9 mouse cellular contexts compared by ENCODE assay signal in genomic region chr11:115723231-115723630, GRCm38 (mm10). TPM values are rescaled to one million over a fixed set of nuclear protein-coding genes. Genes with fewer than 3 reads are reported as not detected.
DNase-seq lines count a peak whose midpoint lies in the region; ATAC-seq and TF ChIP-seq lines count a peak whose summit lies in the region.
"Had no signal": no experiment of that assay in that cellular context is flagged by ENCODE, and none has a peak within 500 bp of the region (broad histone marks: within the 10 kb centered on the region; RNA-seq: fewer than 3 reads in every experiment).

No protein-coding gene starts in this region.

- H3K4me3 ChIP-seq in heart, embryonic 12.5 days, result no peak overlapping the region
- no peak overlapping the region for H3K4me3 ChIP-seq in kidney, adult 2 months (ENCODE audit: insufficient read depth, low read depth, low read length)
- H3K4me3 ChIP-seq in kidney, embryonic 14.5 days (ENCODE audit: low read length), result no peak overlapping the region
- no peak overlapping the region for H3K4me3 ChIP-seq in brown adipose tissue, adult 24 weeks (ENCODE audit: insufficient read depth, low read depth, low read length)
- H3K4me3 ChIP-seq in limb, embryonic 15.5 days, result no peak overlapping the region
- H3K4me3 ChIP-seq: midbrain, embryonic 15.5 days had no signal

- no peaks in the 10 kb centered on the region for H3K36me3 ChIP-seq in heart, embryonic 12.5 days
- H3K36me3 ChIP-seq in kidney, adult 2 months (ENCODE audit: control insufficient read depth, insufficient read depth, low read length), result no peaks in the 10 kb centered on the region
- no peaks in the 10 kb centered on the region for H3K36me3 ChIP-seq in kidney, embryonic 14.5 days (ENCODE audit: control insufficient read depth, insufficient read depth, low read length)
- no peaks in the 10 kb centered on the region for H3K36me3 ChIP-seq in limb, embryonic 15.5 days
- H3K36me3 ChIP-seq: midbrain, embryonic 15.5 days had no signal

- no peak for ATAC-seq in heart, embryonic 12.5 days (ENCODE audit: insufficient number of reproducible peaks, low FRiP score)
- ATAC-seq in kidney, embryonic 14.5 days (ENCODE audit: low FRiP score, low TSS enrichment), result no peak
- no peak for ATAC-seq in limb, embryonic 15.5 days (ENCODE audit: insufficient number of reproducible peaks, low FRiP score, low TSS enrichment, low read depth)
- no peak for ATAC-seq in erythroid progenitor cell, adult 5-6 weeks (replicated peaks; ENCODE audit: low FRiP score, poor library complexity, severe bottlenecking)
- ATAC-seq: midbrain, embryonic 15.5 days had no signal

- H3K9ac ChIP-seq in heart, embryonic 12.5 days, result 0 out of 2 replicates have a peak overlapping the region, but pooled peaks have one; percentile 2
- H3K9ac ChIP-seq in kidney, embryonic 14.5 days (ENCODE audit: low read depth, low read length), result no peak overlapping the region
- no peak overlapping the region for H3K9ac ChIP-seq in limb, embryonic 15.5 days
- H3K9ac ChIP-seq: hindbrain, embryonic 14.5 days; midbrain, embryonic 15.5 days had no signal

- no peak for TF ChIP-seq POLR2A in kidney, adult 2 months (IDR thresholded peaks at IDR 0.05; ENCODE audit: low read depth, low read length)

- H3K4me2 ChIP-seq in heart, embryonic 12.5 days, result no peak overlapping the region
- H3K4me2 ChIP-seq in kidney, embryonic 14.5 days (replicated peaks; ENCODE audit: low read depth, low read length), result no peak overlapping the region
- peak overlapping the region; percentile 42; the same call in 1 of the 2 replicates for H3K4me2 ChIP-seq in limb, embryonic 15.5 days
- H3K4me2 ChIP-seq: hindbrain, embryonic 14.5 days had no signal

- no peaks in the 10 kb centered on the region for H3K27me3 ChIP-seq in heart, embryonic 12.5 days (replicated peaks)
- H3K27me3 ChIP-seq in kidney, adult 2 months (replicated peaks; ENCODE audit: control insufficient read depth, insufficient read depth, low read length), result no peaks in the 10 kb centered on the region
- no peaks in the 10 kb centered on the region for H3K27me3 ChIP-seq in kidney, embryonic 14.5 days (ENCODE audit: control insufficient read depth, insufficient read depth, low read length)
- no peaks in the 10 kb centered on the region for H3K27me3 ChIP-seq in limb, embryonic 15.5 days
- H3K27me3 ChIP-seq: midbrain, embryonic 15.5 days had no signal

- H3K4me1 ChIP-seq in heart, embryonic 12.5 days (replicated peaks), result no peaks in the 10 kb centered on the region
- peaks cover 6% of the 10 kb centered on the region; the same call in 1 of the 2 replicates for H3K4me1 ChIP-seq in kidney, adult 2 months (ENCODE audit: control insufficient read depth, insufficient read depth, low read length)
- no peaks in the 10 kb centered on the region; the same call in 1 of the 2 replicates for H3K4me1 ChIP-seq in kidney, embryonic 14.5 days (ENCODE audit: control insufficient read depth, insufficient read depth, low read length)
- H3K4me1 ChIP-seq in brown adipose tissue, adult 24 weeks (ENCODE audit: control insufficient read depth, insufficient read depth, insufficient read length, low read length), result no peaks in the 10 kb centered on the region
- H3K4me1 ChIP-seq in limb, embryonic 15.5 days, result peaks cover 7% of the 10 kb centered on the region

- DNase-seq in heart, adult 9 months (ENCODE audit: low spot score in 2 of 2), result no peak
- DNase-seq in kidney, adult 2 months, result peak; percentile 72

- no peak for TF ChIP-seq CTCF in kidney, adult 2 months (conservative IDR thresholded peaks at IDR 0.05; ENCODE audit: insufficient read depth, insufficient read length, low read depth, low read length)

- WGBS in heart, embryonic 12.5 days, result 69% methylated on average over 2 of the region's 2 CpGs
- 55% methylated on average over 2 of the region's 2 CpGs for WGBS in kidney, adult 2 months
- 78% methylated on average over 2 of the region's 2 CpGs for WGBS in kidney, embryonic 14.5 days
- WGBS in limb, embryonic 15.5 days, result 64% methylated on average over 2 of the region's 2 CpGs

- no peak overlapping the region for H3K27ac ChIP-seq in heart, embryonic 12.5 days (ENCODE audit: poor library complexity, severe bottlenecking)
- H3K27ac ChIP-seq in kidney, adult 2 months (ENCODE audit: insufficient read depth, low read depth, low read length), result peak overlapping the region; percentile 81
- H3K27ac ChIP-seq in kidney, embryonic 14.5 days (ENCODE audit: low read depth, low read length), result no peak overlapping the region
- peak overlapping the region; percentile 61 for H3K27ac ChIP-seq in brown adipose tissue, adult 24 weeks (replicated peaks; ENCODE audit: low read depth, low read length)
- H3K27ac ChIP-seq in limb, embryonic 15.5 days, result peak overlapping the region; percentile 88
- H3K27ac ChIP-seq: hindbrain, embryonic 14.5 days; midbrain, embryonic 15.5 days had no signal

- no peaks in the 10 kb centered on the region for H3K9me3 ChIP-seq in heart, embryonic 12.5 days (replicated peaks)
- H3K9me3 ChIP-seq in kidney, embryonic 14.5 days (ENCODE audit: control insufficient read depth, low read length), result no peaks in the 10 kb centered on the region
- no peaks in the 10 kb centered on the region for H3K9me3 ChIP-seq in limb, embryonic 15.5 days
- H3K9me3 ChIP-seq: midbrain, embryonic 15.5 days had no signal

RNA-seq across cellular contexts. Expression of gene Grb2, which starts 14.8 kb away (rescaled TPM):
- 95.9 and 113 TPM in 2 replicates for polyA plus RNA-seq in heart, embryonic 12.5 days (2016; fragmentation: Nextera tagmentation; extraction: Ambion mirVana)
- 34.1 and 42.6 TPM in 2 replicates for polyA plus RNA-seq in kidney, adult 2 months (2012; rRNA removed)
- 47.7 and 53.0 TPM in 2 replicates for polyA plus RNA-seq in kidney, embryonic 14.5 days (2014; fragmentation: Nextera tagmentation; extraction: Ambion mirVana)
- 29.1 and 32.4 TPM in 2 replicates for polyA plus RNA-seq in brown adipose tissue, adult 24 weeks (2012; ENCODE audit: insufficient read depth, insufficient read length, missing spikeins)
- polyA plus RNA-seq in limb, embryonic 15.5 days (2015; fragmentation: Nextera tagmentation; extraction: Ambion mirVana), result 87.7 and 93.9 TPM in 2 replicates
- total RNA-seq in erythroid progenitor cell, adult 5-6 weeks (2015; ENCODE audit: low replicate concordance), result 36.8 and 49.5 TPM in 2 replicates
- 10.1 and 29.1 TPM in 2 replicates for total RNA-seq in erythroid progenitor cell, adult 5-6 weeks (2017; ENCODE audit: low replicate concordance)

RNA-seq across cellular contexts. Expression of gene Tmem94, which starts 42.0 kb away (rescaled TPM):
- polyA plus RNA-seq in heart, embryonic 12.5 days (2016; fragmentation: Nextera tagmentation; extraction: Ambion mirVana), result 52.4 and 52.5 TPM in 2 replicates
- polyA plus RNA-seq in kidney, adult 2 months (2012; rRNA removed), result 77.1 and 97.8 TPM in 2 replicates
- 12.4 and 19.9 TPM in 2 replicates for polyA plus RNA-seq in kidney, embryonic 14.5 days (2014; fragmentation: Nextera tagmentation; extraction: Ambion mirVana)
- 18.0 and 23.0 TPM in 2 replicates for polyA plus RNA-seq in brown adipose tissue, adult 24 weeks (2012; ENCODE audit: insufficient read depth, insufficient read length, missing spikeins)
- 23.6 and 28.1 TPM in 2 replicates for polyA plus RNA-seq in limb, embryonic 15.5 days (2015; fragmentation: Nextera tagmentation; extraction: Ambion mirVana)
- 32.1 and 36.9 TPM in 2 replicates for total RNA-seq in erythroid progenitor cell, adult 5-6 weeks (2015; ENCODE audit: low replicate concordance)
- total RNA-seq in erythroid progenitor cell, adult 5-6 weeks (2017; ENCODE audit: low replicate concordance), result 35.2 and 35.3 TPM in 2 replicates

Comparison
In these comparisons a context has a peak if more than half of its experiments do, and no peak if none do; other contexts are left out.
1. H3K27ac ChIP-seq: peak in kidney, adult 2 months (single experiment), brown adipose tissue, adult 24 weeks (single experiment) and limb, embryonic 15.5 days (single experiment); none in heart, embryonic 12.5 days (single experiment) and kidney, embryonic 14.5 days (single experiment).